Mouse (Mus musculus) ovary, postnatal 14 days (tissue): ENCODE data around the gene Exoc7.

ENCODE experiments used
- DNase-seq: peaks from one replicate; pipeline ENCODE4 v3.0.0; 2022; ENCODE audit warnings: low spot score

Gene Exoc7

DNA sequence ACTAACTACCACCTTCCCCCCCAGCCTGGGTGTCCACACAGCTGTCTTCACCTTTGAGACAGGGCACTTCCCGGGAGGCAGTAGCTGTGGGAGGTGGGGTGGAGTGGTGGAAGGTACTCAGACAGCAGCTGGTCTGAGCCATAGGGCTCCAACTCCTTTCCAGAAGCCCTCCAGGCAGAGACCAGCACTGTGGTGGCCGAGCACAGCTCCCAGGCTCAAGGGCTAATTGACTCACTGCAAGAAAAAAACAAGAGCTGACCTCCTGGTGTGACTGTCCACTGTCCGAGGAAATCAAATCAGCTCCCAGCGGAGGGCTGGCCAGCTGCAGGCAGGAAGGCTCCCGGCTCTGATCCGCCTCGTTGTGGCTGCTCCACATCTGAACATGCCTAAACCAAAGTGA is 67.2 kb downstream of the Exoc7 start:
- no peak for DNase-seq
